Mouse (Mus musculus) cerebellum, adult 2 months (tissue): Measurements from ENCODE around the gene Atp13a3.

Source experiments
- CTCF ChIP-seq: fragments of 200-500 bp; IDR thresholded peaks from 2 replicates; pipeline ENCODE4 v1.5.1; 2011; ENCODE audit warnings: low read depth, mild to moderate bottlenecking, control low read depth, low read length, moderate library complexity, borderline replicate concordance; ENCODE audit not compliant: insufficient read depth
- POLR2A ChIP-seq: fragments of 200-500 bp; IDR thresholded peaks from 2 replicates; pipeline ENCODE4 v1.6.1; 2011; ENCODE audit warnings: low read length, control low read depth, borderline replicate concordance; ENCODE audit not compliant: insufficient read depth

- TF ChIP-seq CTCF: no peak
- TF ChIP-seq POLR2A: no peak
Measured at GRCm38 (mm10) chr16:30424053-30424452, 18.3 kb upstream of the Atp13a3 start.
